Mouse (Mus musculus) megakaryocyte progenitor cell, adult 5-6 weeks (primary cell): ENCODE measurements around the gene Hspa1b. TPM values are rescaled to one million over a fixed set of nuclear protein-coding genes. Genes with fewer than 3 reads are reported as not detected.
A peak's percentile ranks its signal among the peaks of the same experiment; 100 is the strongest.
"Not testable (repeated sequence)": the region's sequence is repeated elsewhere in the genome, so short reads cannot be mapped to it uniquely, and the experiment has no call there.

ENCODE experiments used
- ATAC-seq: replicated peaks from 2 replicates; pipeline ENCODE4 v1.8.0; 2016; ENCODE audit warnings: mild to moderate bottlenecking, moderate TSS enrichment, inconsistent platforms; ENCODE audit not compliant: poor library complexity
- total RNA-seq, 2 experiments: library from RNA; stranded (forward) in 1 of 2; stranded (reverse) in 1 of 2; fragments of 157-497, 149-512 nt in 1 of 2; fragments of 200-1000 nt in 1 of 2; gene quantifications; 2 replicates each; pipeline versions ENCODE4 v1.2.3 to v1.2.4; 2015 to 2017

Hspa1b gene
- 19.3 and 27.4 TPM in 2 replicates for total RNA-seq (2015)
- total RNA-seq (2017) = 22.7 and 24.4 TPM in 2 replicates

- peak; percentile 87 for ATAC-seq
Measured at GRCm38 (mm10) chr17:34959130-34959778, at the start of gene Hspa1b. Hspa1b (minus strand) TSS chr17:34959238.

- ATAC-seq = 0 out of 2 replicates have a peak, but pooled peaks have one; percentile 42
Measured at GRCm38 (mm10) chr17:35007387-35007991, 48.5 kb upstream of the Hspa1b start.

- ATAC-seq = not testable (repeated sequence)
Measured at GRCm38 (mm10) chr17:35005902-35006301, 46.9 kb upstream of the Hspa1b start.

- no peak for ATAC-seq
Measured at GRCm38 (mm10) chr17:35005158-35005557, 46.1 kb upstream of the Hspa1b start.

- no peak for ATAC-seq
Measured at GRCm38 (mm10) chr17:35004075-35004717, 45.2 kb upstream of the Hspa1b start.

GRCm38 (mm10) chr17:35003022-35003838 lies 44.2 kb upstream of the Hspa1b start:
- no peak for ATAC-seq

GRCm38 (mm10) chr17:35002153-35002865 lies 43.3 kb upstream of the Hspa1b start:
- peak; percentile 42 for ATAC-seq

GRCm38 (mm10) chr17:35001452-35002152 lies 42.6 kb upstream of the Hspa1b start:
- ATAC-seq = peak; percentile 37; the same call in 1 of the 2 replicates

- ATAC-seq = peak; percentile 61
Measured at GRCm38 (mm10) chr17:35000717-35001451, 41.8 kb upstream of the Hspa1b start, which contains the start of gene Vars. Vars (plus strand) TSS chr17:35000987.

- ATAC-seq = peak; percentile 16; the same call in 1 of the 2 replicates
Measured at GRCm38 (mm10) chr17:34999871-35000716, 41.1 kb upstream of the Hspa1b start.

GRCm38 (mm10) chr17:34998526-34999430 lies 39.7 kb upstream of the Hspa1b start:
- no peak for ATAC-seq

GRCm38 (mm10) chr17:34997142-34997483 lies 38.1 kb upstream of the Hspa1b start:
- no peak for ATAC-seq

GRCm38 (mm10) chr17:34996411-34997141 lies 37.5 kb upstream of the Hspa1b start:
- no peak for ATAC-seq

- not testable (repeated sequence) for ATAC-seq
Measured at GRCm38 (mm10) chr17:34995927-34996326, 36.9 kb upstream of the Hspa1b start.

- ATAC-seq = not testable (repeated sequence)
Measured at GRCm38 (mm10) chr17:34995192-34995591, 36.2 kb upstream of the Hspa1b start.

GRCm38 (mm10) chr17:34994751-34995150 lies 35.7 kb upstream of the Hspa1b start:
- no peak for ATAC-seq
